34 mouse cellular contexts compared by ENCODE assay signal in genomic region chr9:47860994-47861393, GRCm38 (mm10).
"Had no signal": no experiment of that assay in that cellular context is flagged by ENCODE, and none has a peak within 500 bp of the region (broad histone marks: within the 10 kb centered on the region; RNA-seq: fewer than 3 reads in every experiment).

No protein-coding gene starts in this region.

- H3K36me3 ChIP-seq: heart, embryonic 12.5 days; heart, embryonic 13.5 days; heart, embryonic 15.5 days; hindbrain, embryonic 10.5 days; hindbrain, embryonic 12.5 days; hindbrain, embryonic 13.5 days; hindbrain, embryonic 15.5 days; intestine, embryonic 15.5 days; kidney, embryonic 15.5 days had no signal

- H3K4me3 ChIP-seq: heart, embryonic 12.5 days; heart, embryonic 13.5 days; heart, embryonic 15.5 days; hindbrain, embryonic 10.5 days; hindbrain, embryonic 12.5 days; hindbrain, embryonic 13.5 days; hindbrain, embryonic 15.5 days; intestine, embryonic 15.5 days; kidney, embryonic 15.5 days; layer of hippocampus, adult 2 months; left cerebral cortex, adult 2 months had no signal

- H3K4me1 ChIP-seq: heart, embryonic 15.5 days had no signal

- H3K27ac ChIP-seq: heart, embryonic 13.5 days; heart, embryonic 15.5 days; hindbrain, embryonic 10.5 days; hindbrain, embryonic 12.5 days; hindbrain, embryonic 14.5 days; hindbrain, embryonic 15.5 days; hindbrain, postnatal 0 days; intestine, embryonic 15.5 days; kidney, embryonic 15.5 days; kidney, postnatal 0 days; layer of hippocampus, adult 2 months; left cerebral cortex, adult 2 months had no signal

- ATAC-seq: hindbrain, embryonic 16.5 days; hindbrain, postnatal 0 days; inflammation-experienced regulatory T-cells, adult 6 months; intestine, embryonic 15.5 days; intestine, embryonic 16.5 days; intestine, postnatal 0 days had no signal

- H3K27me3 ChIP-seq: heart, embryonic 12.5 days; heart, embryonic 15.5 days; hindbrain, embryonic 13.5 days; hindbrain, embryonic 15.5 days; intestine, embryonic 15.5 days had no signal

- DNase-seq: heart, postnatal 10 days; heart, postnatal 14 days; heart, postnatal 36 days; heart, postnatal 4 days; kidney, adult 11 months; kidney, adult 18-20 months; kidney, adult 2 months; kidney, adult 8-10 months; kidney, adult 9 months; kidney, postnatal 10 days; kidney, postnatal 14 days; kidney, postnatal 25 days; kidney, postnatal 36 days; kidney, postnatal 4 days; layer of hippocampus, adult 9-11 months; layer of hippocampus, postnatal 36 days had no signal

- H3K9ac ChIP-seq: heart, embryonic 12.5 days; heart, embryonic 13.5 days; heart, embryonic 15.5 days; hindbrain, embryonic 12.5 days; hindbrain, embryonic 13.5 days; hindbrain, embryonic 14.5 days; hindbrain, embryonic 15.5 days; intestine, embryonic 15.5 days; kidney, embryonic 15.5 days had no signal

- H3K9me3 ChIP-seq: heart, embryonic 12.5 days; heart, embryonic 13.5 days; heart, embryonic 15.5 days; hindbrain, embryonic 10.5 days; hindbrain, embryonic 12.5 days; hindbrain, embryonic 13.5 days; hindbrain, embryonic 15.5 days; intestine, embryonic 15.5 days; kidney, embryonic 15.5 days had no signal
